Mouse (Mus musculus): Measurements from ENCODE around the gene Dennd1a. TPM values are rescaled to one million over a fixed set of nuclear protein-coding genes. Genes with fewer than 3 reads are reported as not detected.

Dennd1a gene
- total RNA-seq, 2 experiments from 2014 or later = 72.2 to 73.0 TPM

GRCm38 (mm10) chr2:37869628-37870027, 417.6 kb downstream of the Dennd1a start:
- no peak for DNase-seq (ENCODE audit: extremely low spot score in 1 of 2, low spot score in 2 of 2)
- intact Hi-C loops (cut with DNase I) = no loop called here

DNA sequence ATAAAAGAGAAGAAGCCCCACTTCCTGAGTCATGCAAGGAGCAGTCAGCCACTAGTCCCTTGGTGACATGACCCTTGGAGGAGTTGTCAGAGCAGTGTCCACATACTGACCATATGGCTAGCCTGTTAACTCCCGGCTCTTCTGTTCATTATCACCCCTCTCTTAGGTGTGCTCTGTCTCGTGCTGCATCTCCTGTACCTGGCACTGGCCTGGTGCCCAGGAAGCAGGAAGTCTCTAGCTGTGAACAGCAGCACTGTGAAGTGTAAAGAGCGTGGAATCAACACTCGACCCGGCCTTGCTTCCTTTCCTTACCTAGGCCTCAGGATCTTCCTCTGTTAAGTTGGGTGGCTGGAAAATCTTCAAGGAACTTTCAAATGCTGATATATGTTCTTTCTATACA, 419.8 kb downstream of the Dennd1a start:
- DNase-seq (ENCODE audit: extremely low spot score in 1 of 2, low spot score in 2 of 2) = no peak
- intact Hi-C loops (cut with DNase I) = no loop called here

GRCm38 (mm10) chr2:37857472-37857871, 429.7 kb downstream of the Dennd1a start:
- DNase-seq (ENCODE audit: extremely low spot score in 1 of 2, low spot score in 2 of 2) = no peak

GRCm38 (mm10) chr2:37856955-37857354, 430.2 kb downstream of the Dennd1a start:
- DNase-seq (ENCODE audit: extremely low spot score in 1 of 2, low spot score in 2 of 2) = no peak
- intact Hi-C loops (cut with DNase I) = no loop called here

More at GRCm38 (mm10) chr2:37857472-37857871, 429.7 kb downstream of the Dennd1a start:
- intact Hi-C loops (cut with DNase I) = no loop called here

DNA sequence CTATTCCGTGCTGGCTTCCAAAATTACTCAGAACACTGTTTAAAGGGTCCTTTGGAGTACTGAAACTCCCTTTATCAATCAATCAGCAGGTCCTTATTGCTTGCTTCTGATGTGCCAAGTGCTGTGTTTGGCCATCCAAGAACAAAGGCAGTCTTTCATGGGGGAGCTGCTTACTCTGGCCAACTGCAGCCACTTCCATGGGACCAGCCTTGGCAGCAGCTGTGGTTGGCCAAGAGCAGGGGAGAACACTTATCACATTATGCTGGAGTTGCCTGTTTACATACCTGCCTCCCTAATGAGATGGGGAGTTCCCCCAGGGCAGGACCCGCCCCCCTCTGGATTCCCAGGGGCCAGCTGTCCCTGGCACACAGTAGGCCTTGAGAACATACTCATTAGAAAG, 432.0 kb downstream of the Dennd1a start:
- DNase-seq (ENCODE audit: extremely low spot score in 1 of 2, low spot score in 2 of 2) = peak in 1 of 2 experiments; percentile 24
- intact Hi-C loops (cut with DNase I) = no loop called here

GRCm38 (mm10) chr2:37853878-37854435, 433.2 kb downstream of the Dennd1a start:
- no peak for DNase-seq (ENCODE audit: extremely low spot score in 1 of 2, low spot score in 2 of 2)
- intact Hi-C loops (cut with DNase I) = no loop called here

- DNase-seq (ENCODE audit: extremely low spot score in 1 of 2, low spot score in 2 of 2) = no peak
- intact Hi-C loops (cut with DNase I) = no loop called here
These were observed 436.6 kb downstream of the Dennd1a start for GRCm38 (mm10) chr2:37850626-37851025.

DNA sequence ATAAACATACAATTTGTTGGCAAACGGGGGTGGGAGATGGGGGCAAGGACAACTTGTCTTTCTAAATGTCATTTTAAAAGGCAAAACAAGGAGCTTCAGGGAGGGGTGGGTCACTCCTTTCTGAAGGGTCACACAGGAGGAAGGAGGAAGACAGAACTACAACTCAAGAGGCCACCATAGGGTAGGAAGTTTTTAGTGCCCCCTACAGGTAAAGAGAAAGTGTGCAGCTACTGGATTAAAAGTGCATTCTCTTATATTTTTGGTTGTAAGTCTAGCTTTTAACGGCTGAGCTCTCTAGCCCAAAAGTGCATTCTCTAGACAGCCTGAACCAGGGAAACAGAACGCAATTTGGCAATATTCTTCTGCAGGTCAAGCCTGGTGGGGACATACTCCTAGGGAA, 437.8 kb downstream of the Dennd1a start:
- no peak for DNase-seq (ENCODE audit: extremely low spot score in 1 of 2, low spot score in 2 of 2)
- intact Hi-C loops (cut with DNase I) = no loop called here

GRCm38 (mm10) chr2:37842719-37843118, 444.5 kb downstream of the Dennd1a start:
- intact Hi-C loops (cut with DNase I) = no loop called here
- DNase-seq (ENCODE audit: extremely low spot score in 1 of 2, low spot score in 2 of 2) = no peak

DNA sequence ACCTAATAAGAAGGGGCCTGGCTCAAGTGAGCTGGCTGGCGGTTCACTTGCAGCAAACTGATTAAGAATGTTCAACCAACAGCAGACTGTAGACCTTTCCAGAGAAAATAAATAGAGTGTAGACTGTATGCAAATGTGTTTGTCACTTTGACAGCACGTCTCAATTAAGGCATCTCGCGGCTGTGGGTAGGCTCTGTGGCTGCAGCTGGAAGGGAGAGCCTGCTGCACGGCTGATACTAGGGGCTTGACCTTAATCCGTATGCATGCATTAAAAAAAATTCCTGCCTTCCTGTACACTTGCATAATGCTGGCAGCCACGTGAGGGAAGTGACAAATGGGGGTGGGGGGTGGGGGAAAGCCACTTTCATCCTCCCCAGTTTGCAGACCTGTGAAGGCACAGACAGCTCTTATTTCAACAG, 445.0 kb downstream of the Dennd1a start:
- intact Hi-C loops (cut with DNase I) = no loop called here

DNA sequence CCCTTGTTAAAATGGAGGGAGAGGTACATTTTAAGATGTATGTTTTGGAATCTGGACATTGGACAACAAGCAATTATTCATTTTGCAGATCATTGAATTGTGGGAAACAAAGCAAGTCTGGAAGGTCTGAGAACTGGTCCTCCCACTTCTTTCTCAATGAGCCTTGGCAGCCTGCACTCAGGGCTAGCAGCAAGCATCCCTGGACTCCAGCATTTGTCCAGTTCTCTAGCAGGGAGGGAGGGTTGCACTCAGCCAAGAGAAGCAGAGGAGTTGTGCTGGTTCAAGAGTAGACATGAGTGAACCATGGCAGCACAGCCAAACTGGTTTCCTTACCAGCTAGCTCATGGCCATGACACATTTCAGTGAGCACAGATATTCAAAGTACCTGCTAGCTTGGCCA, 447.3 kb downstream of the Dennd1a start:
- DNase-seq (ENCODE audit: extremely low spot score in 1 of 2, low spot score in 2 of 2) = no peak
- intact Hi-C loops (cut with DNase I) = no loop called here

More for the DNA sequence above, 445.0 kb downstream of the Dennd1a start:
- DNase-seq (ENCODE audit: extremely low spot score in 1 of 2, low spot score in 2 of 2) = no peak

DNA sequence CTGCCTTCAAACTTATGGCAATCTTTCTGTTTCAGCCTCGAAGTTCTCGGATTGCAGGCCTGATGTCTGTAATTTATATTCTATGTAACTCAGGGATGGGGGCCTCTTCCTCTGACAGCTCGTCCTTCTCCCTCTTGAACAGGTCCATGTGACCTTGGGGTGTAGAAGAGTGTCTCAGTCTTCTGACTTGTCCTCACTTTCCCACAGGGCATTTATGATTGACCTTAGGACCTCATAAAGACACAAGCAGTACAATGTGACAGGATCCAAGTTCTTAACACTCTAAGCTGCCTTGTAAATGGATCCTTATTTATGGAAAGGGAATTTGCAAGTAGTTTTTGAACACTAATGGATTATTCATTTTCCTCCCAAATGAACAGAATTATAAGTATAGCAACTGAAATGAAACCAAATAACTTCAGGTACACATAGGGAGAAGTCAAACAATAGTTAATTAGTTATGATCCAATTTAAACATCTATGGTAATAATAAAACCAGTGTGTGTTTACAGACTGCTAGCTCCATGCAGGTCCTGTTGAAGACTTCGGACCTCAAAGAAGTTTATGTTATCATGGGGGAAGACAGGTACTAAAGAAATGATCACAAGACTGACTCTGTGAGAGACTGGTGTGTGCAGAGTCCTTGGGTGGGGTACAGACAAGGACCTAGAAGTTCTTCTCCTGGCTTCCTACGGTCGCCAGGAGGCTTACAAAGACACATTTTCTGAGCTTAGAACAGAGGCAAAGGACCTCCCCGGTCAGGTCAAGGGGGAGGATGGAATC, 448.8 kb downstream of the Dennd1a start:
- intact Hi-C loops (cut with DNase I) = no loop called here
- no peak for DNase-seq (ENCODE audit: extremely low spot score in 1 of 2, low spot score in 2 of 2)

- DNase-seq (ENCODE audit: extremely low spot score in 1 of 2, low spot score in 2 of 2) = no peak
- intact Hi-C loops (cut with DNase I) = no loop called here
These were observed 449.6 kb downstream of the Dennd1a start for GRCm38 (mm10) chr2:37837542-37837941.

DNA sequence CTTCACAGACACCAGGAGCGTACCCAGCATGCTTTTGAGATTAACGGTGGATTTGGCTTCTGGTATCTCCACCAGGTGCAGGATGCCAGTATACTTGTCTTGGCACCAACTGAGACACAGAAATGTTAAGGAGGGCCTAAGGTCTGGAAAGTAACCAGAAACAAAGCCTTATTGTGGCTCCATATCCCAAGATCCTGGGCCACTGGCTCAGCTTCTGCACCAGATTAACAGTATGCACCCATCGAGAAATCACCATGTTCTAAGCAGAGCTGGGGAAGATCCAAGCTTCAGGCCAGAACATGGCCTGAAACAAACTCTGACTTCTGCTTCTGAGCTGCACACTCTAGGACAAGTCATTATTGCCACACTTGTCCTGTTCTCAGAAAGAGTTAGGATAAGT, 450.3 kb downstream of the Dennd1a start:
- no peak for DNase-seq (ENCODE audit: extremely low spot score in 1 of 2, low spot score in 2 of 2)
- intact Hi-C loops (cut with DNase I) = no loop called here

- intact Hi-C loops (cut with DNase I) = no loop called here
- DNase-seq (ENCODE audit: extremely low spot score in 1 of 2, low spot score in 2 of 2) = no peak
These were observed 454.9 kb downstream of the Dennd1a start for GRCm38 (mm10) chr2:37832253-37832652.

- DNase-seq (ENCODE audit: extremely low spot score in 1 of 2, low spot score in 2 of 2) = no peak
- intact Hi-C loops (cut with DNase I) = no loop called here
These were observed 457.4 kb downstream of the Dennd1a start for GRCm38 (mm10) chr2:37829758-37830275.

DNA sequence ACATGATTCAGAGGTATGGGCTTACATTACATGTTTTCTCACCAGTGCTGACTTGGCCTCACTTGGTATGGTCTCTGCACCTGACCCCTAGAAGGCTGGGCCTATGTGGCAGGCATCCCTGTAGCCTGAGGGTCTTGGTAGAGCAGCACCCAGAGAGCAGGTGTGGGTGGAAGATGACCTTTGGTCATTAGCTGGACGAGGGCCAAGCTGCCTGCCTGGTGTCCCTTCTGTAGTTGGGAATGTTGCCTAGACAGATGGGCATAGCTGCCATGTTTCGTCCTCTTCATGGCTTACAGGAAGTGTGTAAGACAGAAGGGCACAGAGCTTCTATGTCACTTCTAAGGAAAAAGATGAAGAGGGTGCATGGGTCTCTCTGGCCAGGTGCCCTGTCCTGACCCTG, 463.4 kb downstream of the Dennd1a start:
- intact Hi-C loops (cut with DNase I) = no loop called here
- no peak for DNase-seq (ENCODE audit: extremely low spot score in 1 of 2, low spot score in 2 of 2)

DNA sequence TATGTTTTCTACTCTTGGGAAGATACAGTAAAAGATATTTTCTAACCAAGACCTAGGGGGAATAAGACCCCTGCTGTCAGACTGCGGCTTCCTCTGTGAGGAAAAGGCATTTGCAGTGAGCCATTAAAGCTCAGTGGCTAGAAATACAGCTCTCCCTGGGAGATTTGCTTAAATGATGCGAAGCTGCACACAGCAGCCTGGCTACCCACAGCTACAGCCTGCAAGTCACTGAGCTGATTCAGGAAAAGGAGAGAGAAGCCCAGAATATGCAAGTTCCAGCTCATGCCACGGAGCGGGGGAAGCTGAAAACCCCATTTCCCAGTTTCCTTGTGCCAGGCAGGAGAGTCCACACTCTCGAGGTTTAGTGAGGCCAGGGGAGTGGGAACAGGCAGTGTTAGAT, 465.1 kb downstream of the Dennd1a start:
- intact Hi-C loops (cut with DNase I) = no loop called here
- DNase-seq (ENCODE audit: extremely low spot score in 1 of 2, low spot score in 2 of 2) = no peak

GRCm38 (mm10) chr2:37819526-37820152, 467.6 kb downstream of the Dennd1a start:
- intact Hi-C loops (cut with DNase I) = loop anchor here (10.0 kb wide), 3 partner anchors 105 to 765 kb away; no protein-coding TSS in a partner anchor
- DNase-seq (ENCODE audit: extremely low spot score in 1 of 2, low spot score in 2 of 2) = no peak

Measured in left cerebral cortex, postnatal 10 days (tissue).